Mouse (Mus musculus): Measurements from ENCODE around the gene Tmem247.

GRCm38 (mm10) chr17:86908316-86908715 is 8.8 kb upstream of the Tmem247 start:
- TF ChIP-seq POLR2A (IDR thresholded peaks at IDR 0.05; ENCODE audit: borderline replicate concordance, low read depth, low read length) (no peak), CTCF (IDR thresholded peaks at IDR 0.05; ENCODE audit: low read depth, low read length) (no peak)

Data from bone marrow macrophage, adult 2 months (primary cell).